Mouse (Mus musculus) heart, adult 2 months (tissue): ENCODE measurements around the gene Elp4.

ENCODE experiments used
- CTCF ChIP-seq: fragments of 200-600 bp; IDR thresholded peaks from 2 replicates; pipeline ENCODE4 v1.8.1; 2022; ENCODE audit warnings: antibody characterized with exemption, mild to moderate bottlenecking, moderate library complexity
- POLR2A ChIP-seq: fragments of 200-500 bp; IDR thresholded peaks from 2 replicates; pipeline ENCODE4 v1.6.1; 2011; ENCODE audit warnings: mild to moderate bottlenecking, low read depth, low read length, control low read depth; ENCODE audit not compliant: insufficient read depth

- TF ChIP-seq POLR2A (no peak), CTCF (no peak)
Observed at GRCm38 (mm10) chr2:105786986-105787385, 117.4 kb downstream of the Elp4 start.
